Mouse (Mus musculus) right cerebral cortex, postnatal 25 days (tissue): ENCODE data around the gene Gm10972.
"Not testable (repeated sequence)": the region's sequence is repeated elsewhere in the genome, so short reads cannot be mapped to it uniquely, and the experiment has no call there.

Source experiments
- DNase-seq: peaks from one replicate; pipeline ENCODE4 v3.0.0; 2022

Gm10972 gene

GRCm38 (mm10) chr3:94642495-94643162 is at the start of gene Gm10972:
TSS of gene Gm10972 (plus strand) at chr3:94643112.
- not testable (repeated sequence) for DNase-seq

DNA sequence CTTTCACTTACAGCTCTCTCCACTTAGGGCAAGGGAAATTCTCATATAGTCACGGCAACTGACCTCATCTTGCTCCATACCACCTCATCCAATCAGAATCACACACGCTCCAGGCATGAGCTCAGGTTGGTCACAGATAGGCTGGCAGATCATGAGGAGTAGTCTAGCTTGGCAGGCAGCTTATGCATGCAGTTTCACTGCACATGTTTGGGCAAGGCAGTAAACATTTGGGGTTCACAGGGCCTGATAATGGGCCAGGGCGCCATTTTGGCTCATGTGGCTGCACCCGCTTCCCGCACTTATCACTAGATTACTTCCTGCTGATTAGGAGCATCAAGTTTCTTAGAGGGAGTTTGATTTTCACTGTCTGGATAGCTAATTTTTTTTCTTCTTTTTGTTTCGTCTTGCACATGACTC is 47.0 kb upstream of the Gm10972 start:
- no peak for DNase-seq

- DNase-seq, result no peak
Observed at GRCm38 (mm10) chr3:94597224-94597779, 45.6 kb upstream of the Gm10972 start.

DNA sequence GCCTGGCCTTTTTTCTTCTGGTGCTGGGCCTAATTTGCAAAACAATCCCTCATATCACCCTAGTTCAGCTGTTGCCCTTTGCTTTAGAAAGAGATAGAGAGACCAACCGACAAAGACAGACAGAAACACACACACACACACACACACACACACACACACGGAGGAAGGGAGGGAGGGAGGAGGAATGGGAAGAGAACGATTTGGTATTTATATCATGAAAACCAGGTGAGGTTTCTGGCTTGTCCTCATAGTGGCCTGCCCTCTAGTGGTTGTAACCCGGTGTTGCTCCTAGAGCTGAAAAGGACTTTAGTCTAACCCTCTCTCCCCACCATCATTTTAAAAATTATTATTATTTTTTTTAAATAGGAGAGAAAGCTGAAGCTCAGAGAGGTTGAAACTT is 41.0 kb upstream of the Gm10972 start:
- peak; percentile 20 for DNase-seq

DNA sequence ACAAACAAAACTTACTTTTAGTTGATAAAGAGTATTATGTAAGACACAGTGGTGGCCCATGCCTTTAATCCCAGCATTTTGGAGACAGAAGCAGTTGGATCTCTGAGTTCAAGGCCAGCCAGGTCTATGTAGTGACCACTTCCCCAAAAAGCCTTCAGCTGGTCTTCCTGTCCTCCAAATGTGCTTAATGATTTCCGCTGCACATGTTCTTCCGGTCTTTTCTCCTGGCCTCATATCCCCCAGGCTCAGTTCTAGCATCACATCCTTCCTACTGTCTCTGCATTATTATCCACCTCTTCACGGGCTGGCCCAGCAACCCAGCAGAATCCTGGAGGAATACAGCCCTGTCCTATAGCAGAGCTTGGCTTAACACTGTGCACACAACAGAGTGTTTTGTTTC is 33.3 kb upstream of the Gm10972 start:
- no peak for DNase-seq

GRCm38 (mm10) chr3:94610581-94610980 is 32.3 kb upstream of the Gm10972 start:
- no peak for DNase-seq

DNA sequence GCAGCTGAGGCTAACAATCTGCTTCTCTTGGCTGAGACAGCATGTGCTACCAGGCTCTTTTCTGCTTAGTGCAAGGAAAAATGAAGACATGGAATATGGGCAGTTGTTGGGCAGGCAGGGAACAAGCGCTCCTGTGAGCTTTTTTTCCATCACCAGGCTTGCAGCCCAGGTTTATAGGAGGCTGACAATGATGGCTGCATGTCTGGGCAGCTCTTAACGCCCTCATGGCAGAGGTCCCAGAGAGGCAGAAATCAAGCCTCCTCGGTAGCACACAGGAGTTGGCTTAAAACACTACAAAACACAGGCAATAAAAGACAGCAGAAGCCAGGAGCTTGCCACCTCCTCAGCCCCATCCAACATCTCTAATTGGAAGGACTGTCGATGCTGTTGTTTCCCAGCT is 31.6 kb upstream of the Gm10972 start:
- DNase-seq, result peak; percentile 22

DNA sequence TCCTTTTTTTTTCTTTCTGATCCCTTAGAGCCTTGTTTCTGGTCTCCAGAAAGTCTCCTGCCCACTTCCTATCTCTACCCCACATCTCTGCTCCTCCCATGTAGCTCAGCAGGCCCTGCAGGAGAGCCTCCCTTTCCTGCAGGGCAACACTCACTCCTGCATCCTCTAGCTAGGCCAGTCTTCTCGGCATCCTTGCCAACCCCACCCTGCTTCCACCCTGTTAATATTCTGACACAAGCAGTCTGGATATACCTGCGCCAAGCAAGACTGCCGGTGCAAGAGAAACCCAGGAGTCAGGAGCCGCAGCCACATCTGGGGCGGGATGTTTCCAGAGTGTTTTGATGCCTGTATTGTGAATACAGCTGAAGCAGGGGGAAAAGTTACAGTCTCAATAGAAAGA is 31.1 kb upstream of the Gm10972 start:
- no peak for DNase-seq

DNA sequence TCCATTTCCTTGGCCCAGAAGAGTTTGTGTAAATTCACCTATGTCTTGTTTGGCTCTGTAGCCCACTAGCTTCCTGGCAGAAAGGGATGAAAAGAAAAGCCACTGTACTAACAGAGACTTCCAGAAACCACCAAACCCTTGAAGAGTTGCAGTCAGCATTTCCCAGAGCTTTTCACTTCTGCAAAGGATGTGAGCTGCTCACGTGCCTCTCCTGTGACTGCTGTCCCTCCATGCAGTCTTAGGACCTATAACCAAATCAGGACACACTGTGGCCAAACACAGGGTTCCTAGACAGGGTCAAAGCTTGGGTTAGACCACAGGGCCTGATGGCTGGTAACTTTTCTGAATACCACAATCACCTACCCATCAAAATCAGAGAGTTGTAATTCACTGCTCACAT is 30.6 kb upstream of the Gm10972 start:
- no peak for DNase-seq

DNA sequence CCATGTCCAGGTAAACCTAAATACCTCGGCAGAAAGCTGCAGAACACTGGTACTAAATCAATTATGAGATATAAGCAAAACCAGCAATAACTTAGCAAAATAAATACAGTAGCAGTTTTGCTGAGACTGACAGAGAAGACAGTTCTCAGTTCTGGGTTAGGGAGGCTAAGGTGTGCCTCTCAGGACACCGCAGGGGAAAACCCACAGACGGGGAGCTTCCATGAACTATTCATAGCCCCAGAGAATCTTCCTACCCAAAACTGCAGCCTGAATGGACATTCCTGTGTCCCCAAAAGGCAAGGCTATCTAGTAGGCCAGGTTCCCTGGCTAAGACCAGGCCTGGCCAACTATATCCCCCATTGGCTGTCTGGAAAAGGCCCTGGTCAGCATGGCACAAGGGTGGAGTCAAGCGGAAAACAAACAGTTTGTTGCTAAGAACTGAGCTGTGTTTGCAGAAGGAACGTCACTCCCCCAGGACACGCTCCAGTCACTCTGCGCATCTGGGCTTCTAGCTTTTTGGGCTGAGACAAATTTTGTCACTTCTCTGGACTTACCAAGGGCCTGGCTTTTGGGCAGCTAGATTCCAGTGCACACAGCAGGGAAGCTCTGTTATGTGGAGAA is 29.5 kb upstream of the Gm10972 start:
- no peak for DNase-seq

GRCm38 (mm10) chr3:94616717-94617116 is 26.2 kb upstream of the Gm10972 start:
- DNase-seq, result peak; percentile 33

DNA sequence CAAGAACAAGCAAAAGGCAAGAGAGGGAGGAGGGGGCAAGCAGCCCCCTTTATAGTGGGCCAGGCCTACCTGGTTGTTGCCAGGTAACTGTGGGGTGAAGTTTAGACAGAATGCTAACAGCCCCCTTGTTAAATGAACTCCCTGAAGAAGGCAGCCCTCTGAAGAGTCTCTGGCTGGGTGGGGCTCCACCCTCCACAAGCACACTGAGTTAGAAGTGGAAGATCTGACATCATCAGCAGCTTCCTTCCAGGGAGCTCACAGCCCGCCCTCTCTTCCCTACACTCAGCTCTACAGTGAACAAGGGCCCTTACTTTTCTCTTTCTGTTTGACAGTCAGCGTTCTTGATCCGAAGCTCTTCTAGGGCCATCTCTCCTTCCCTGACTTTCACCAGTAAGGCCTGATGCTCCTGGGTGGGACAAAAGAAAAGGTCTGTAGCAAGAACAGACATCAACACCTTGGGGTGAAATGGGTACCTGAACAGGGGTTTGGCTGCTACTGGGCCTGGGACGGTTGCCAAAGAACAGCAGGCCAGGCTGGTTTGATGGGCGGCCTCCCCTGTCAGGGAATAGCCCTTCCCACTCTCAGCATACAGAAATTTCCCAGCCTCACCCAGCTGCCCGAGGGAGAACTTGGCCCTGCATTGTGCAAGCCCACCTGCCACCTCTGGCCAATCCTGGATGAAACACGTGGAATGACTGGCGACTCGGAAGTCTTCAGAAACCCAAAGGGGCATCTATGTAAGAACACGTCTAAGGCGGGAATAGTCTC is 21.0 kb upstream of the Gm10972 start:
- DNase-seq, result no peak

- no peak for DNase-seq
Observed at GRCm38 (mm10) chr3:94622550-94622949, 20.4 kb upstream of the Gm10972 start.

GRCm38 (mm10) chr3:94624281-94624680 is 18.6 kb upstream of the Gm10972 start:
- DNase-seq, result no peak

DNA sequence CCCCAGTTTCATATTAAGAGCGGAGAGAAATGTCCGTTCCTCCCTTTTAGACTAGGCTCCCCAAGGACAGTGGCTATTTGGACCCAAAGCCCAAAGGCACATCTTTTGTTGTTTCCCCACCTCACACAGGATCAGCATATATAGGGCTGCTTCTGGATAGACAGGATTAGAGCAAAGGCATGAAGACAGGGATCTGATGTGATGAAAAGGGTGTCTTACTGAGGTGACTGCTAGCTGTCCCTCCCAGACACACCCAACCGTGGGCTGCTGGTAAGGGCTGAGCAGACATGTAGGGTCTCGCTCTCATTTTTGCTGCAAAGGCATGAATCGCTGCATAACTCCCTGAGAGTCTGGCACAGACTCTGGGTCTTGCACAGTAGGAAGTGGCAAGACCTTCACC is 14.2 kb upstream of the Gm10972 start:
- DNase-seq, result no peak

DNA sequence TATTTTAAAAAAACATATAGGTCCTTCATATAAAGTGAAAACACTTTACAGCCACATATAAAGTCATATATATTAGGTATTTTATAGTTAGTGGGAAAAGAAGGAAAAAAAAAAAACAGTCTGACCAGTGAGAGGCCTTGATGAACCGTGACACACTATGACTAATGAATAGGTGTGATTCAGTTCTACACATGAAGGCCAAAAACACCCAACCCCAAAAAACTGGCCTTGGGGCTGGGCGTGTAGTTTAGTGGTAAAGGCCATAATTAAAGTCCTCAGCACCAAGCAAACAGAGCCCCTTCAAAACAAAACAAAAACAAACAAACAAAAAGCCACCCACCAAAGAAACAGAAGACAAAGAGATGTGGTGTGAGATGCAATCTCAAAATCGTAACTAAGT is 13.0 kb upstream of the Gm10972 start:
- DNase-seq, result no peak

DNA sequence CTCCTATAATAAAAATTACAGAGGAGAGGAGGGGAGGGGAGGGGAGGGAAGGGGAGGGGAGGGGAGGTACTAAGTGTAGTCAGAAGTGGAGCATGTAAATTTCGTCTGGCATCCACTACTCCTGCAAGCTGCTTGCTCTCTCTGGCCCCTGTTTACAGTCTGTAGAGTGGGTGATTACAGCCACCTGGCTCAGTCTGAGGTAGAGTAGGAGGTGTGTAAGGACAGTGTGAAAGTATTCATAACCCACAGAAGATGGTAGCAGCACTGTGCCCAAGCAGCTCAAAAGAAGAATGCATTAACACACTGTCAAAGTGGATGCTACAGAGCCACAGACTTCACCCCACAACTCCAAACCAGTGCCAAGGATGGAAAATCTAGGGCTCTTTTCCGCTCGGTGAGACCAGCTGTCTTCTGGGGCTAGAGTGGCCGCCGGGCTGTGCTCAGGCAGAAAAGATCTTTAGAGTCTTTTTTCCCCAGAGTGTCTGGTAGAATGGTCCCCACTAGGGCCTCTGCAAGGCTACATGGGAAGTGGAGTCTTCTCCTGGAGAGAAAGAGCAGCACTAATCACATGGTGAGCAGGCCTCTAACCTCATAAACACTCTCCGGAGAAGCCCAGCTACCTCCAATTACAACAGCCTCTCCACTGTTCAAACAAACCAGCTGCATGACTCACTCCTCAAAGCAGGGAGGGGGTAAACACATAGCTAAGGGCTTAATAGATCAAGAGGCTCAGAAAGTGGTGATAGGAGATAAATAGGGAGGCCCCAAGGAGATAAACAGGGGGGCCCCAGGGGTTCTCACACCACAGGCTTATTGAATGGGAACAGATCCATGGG is 6.1 kb downstream of the Gm10972 start:
- no peak for DNase-seq

DNA sequence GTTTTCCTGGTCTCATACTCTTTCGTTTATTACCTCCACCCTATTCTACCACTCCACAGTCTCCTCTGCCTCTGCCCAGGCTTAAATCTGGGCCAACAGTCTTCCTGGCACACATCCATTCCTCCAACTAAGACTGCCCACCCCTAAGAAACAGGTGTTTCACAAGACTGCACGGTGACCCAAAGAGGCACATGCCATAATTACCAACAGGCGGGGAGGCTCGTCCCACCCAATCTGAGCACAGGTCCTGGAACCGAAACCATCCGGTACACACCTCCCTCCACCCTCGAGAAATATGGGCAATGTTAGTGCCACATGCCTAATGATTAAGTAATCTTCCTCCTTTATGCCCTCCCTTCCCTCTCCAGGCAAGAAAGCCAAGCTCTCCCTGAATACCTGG is 7.5 kb downstream of the Gm10972 start:
- DNase-seq, result no peak

GRCm38 (mm10) chr3:94653967-94654366 is 11.1 kb downstream of the Gm10972 start:
- not testable (repeated sequence) for DNase-seq

- DNase-seq, result not testable (repeated sequence)
Observed at GRCm38 (mm10) chr3:94657852-94658739, 15.2 kb downstream of the Gm10972 start.

GRCm38 (mm10) chr3:94658740-94659095 is 15.8 kb downstream of the Gm10972 start, which contains the start of gene Tuft1:
TSS of gene Tuft1 (minus strand) at chr3:94658872.
- peak; percentile 40 for DNase-seq
